Mouse (Mus musculus) small intestine, adult 2 months (tissue): ENCODE measurements around the gene Gnat2.

ENCODE experiments used
- CTCF ChIP-seq: fragments of 200-500 bp; IDR thresholded peaks from 2 replicates; pipeline ENCODE4 v1.5.1; 2012; ENCODE audit warnings: low read depth, mild to moderate bottlenecking, control low read depth, inconsistent platforms, low read length, moderate library complexity, mixed read lengths; ENCODE audit not compliant: insufficient replicate concordance, insufficient read length; ENCODE audit errors: extremely low read depth
- POLR2A ChIP-seq: fragments of 200-500 bp; IDR thresholded peaks from 2 replicates; pipeline ENCODE4 v1.6.1; 2012; ENCODE audit warnings: low read depth, mild to moderate bottlenecking, control low read depth, inconsistent platforms, low read length, moderate library complexity

GRCm38 (mm10) chr3:108093306-108093705 lies 717 bp downstream of the Gnat2 start:
- no peak for TF ChIP-seq POLR2A
- no peak for TF ChIP-seq CTCF
